Mouse (Mus musculus) neural tube, embryonic 12.5 days (tissue): ENCODE data around the gene Gpatch2. TPM values are rescaled to one million over a fixed set of nuclear protein-coding genes. Genes with fewer than 3 reads are reported as not detected.

Source experiments
- ATAC-seq: fragments of 200-750 bp; cut with Nextera tagmentation; 2 replicates; pipeline ENCODE4 v1.8.0; 2017; ENCODE audit warnings: low read depth, mild to moderate bottlenecking, moderate TSS enrichment, moderate library complexity; ENCODE audit not compliant: low FRiP score
- H3K27ac ChIP-seq: fragments of 300-500 bp; sonication (generic); 2 replicates; pipeline ENCODE4 v1.5.1; 2016
- H3K27me3 ChIP-seq: fragments of 300-500 bp; sonication (generic); replicated peaks from 2 replicates; pipeline ENCODE4 v1.6.1; 2016; ENCODE audit warnings: mild to moderate bottlenecking
- H3K36me3 ChIP-seq: fragments of 300-500 bp; sonication (generic); 2 replicates; pipeline ENCODE4 v1.6.1; 2016; ENCODE audit warnings: mild to moderate bottlenecking
- H3K4me1 ChIP-seq: fragments of 300-500 bp; sonication (generic); 2 replicates; pipeline ENCODE4 v1.6.1; 2016
- H3K4me2 ChIP-seq: fragments of 300-500 bp; sonication (generic); replicated peaks from 2 replicates; pipeline ENCODE4 v1.6.1; 2016; ENCODE audit warnings: mild to moderate bottlenecking
- H3K4me3 ChIP-seq: fragments of 300-500 bp; sonication (generic); 2 replicates; pipeline ENCODE4 v1.5.1; 2016
- H3K9ac ChIP-seq: fragments of 300-500 bp; sonication (generic); 2 replicates; pipeline ENCODE4 v1.6.1; 2016; ENCODE audit warnings: mild to moderate bottlenecking
- H3K9me3 ChIP-seq: fragments of 300-500 bp; sonication (generic); 2 replicates; pipeline ENCODE4 v1.6.1; 2016; ENCODE audit warnings: mild to moderate bottlenecking
- whole genome bisulfite sequencing: fragments of 180-500 bp; shearing (Covaris S2); methylation state at CpG from one replicate; pipeline ENCODE4 v1.1.7; 2016; 5-methylcytosine and 5-hydroxymethylcytosine counted together
- polyA plus RNA-seq: library from polyadenylated mRNA; unstranded; fragments of >200 nt; fragmentation: Nextera tagmentation; extraction: Ambion mirVana; gene quantifications from 2 replicates; pipeline ENCODE4 v1.2.1, GENCODE M21; 2016

Gpatch2 gene
- polyA plus RNA-seq, 1 experiment from 2014 or later, result 25.8 TPM

GRCm38 (mm10) chr1:187356169-187356568, 140.9 kb downstream of the Gpatch2 start:
- ATAC-seq, result no peak
- Histone ChIP-seq H3K9ac (no peak overlapping the region), H3K4me3 (no peak overlapping the region), H3K27me3 (no peaks in the 10 kb centered on the region), H3K36me3 (no peaks in the 10 kb centered on the region), H3K27ac (no peak overlapping the region), H3K9me3 (no peaks in the 10 kb centered on the region), H3K4me2 (peak overlapping the region; percentile 18; the same call in 1 of the 2 replicates), H3K4me1 (no peaks in the 10 kb centered on the region)
- 54% methylated on average over 15 of the region's 15 CpGs for WGBS

DNA sequence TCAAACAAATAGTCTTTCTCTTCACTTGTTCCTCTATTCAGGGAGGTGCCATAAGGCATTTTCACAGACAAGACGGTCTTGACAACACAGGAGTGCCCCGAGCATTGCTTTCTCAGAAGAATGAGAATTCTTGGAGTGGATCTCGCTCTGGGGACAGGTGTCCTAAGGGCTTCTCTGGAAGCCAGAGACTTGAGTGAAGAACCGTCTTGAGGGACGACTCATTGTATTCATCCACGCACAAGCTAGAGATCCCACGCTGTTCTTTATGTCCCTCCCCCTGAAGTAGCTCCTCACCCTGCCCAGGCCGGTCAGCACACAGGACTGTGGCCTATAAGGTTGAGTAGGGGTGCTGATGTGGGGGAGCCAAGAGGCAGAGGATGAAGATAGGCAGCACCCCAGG, 141.6 kb downstream of the Gpatch2 start:
- no peak overlapping the region for H3K4me2 ChIP-seq
- no peaks in the 10 kb centered on the region for H3K9me3 ChIP-seq
- H3K27me3 ChIP-seq, result no peaks in the 10 kb centered on the region
- no peaks in the 10 kb centered on the region for H3K36me3 ChIP-seq
- no peak overlapping the region for H3K27ac ChIP-seq
- WGBS, result 87% methylated on average over 8 of the region's 8 CpGs
- no peaks in the 10 kb centered on the region for H3K4me1 ChIP-seq
- no peak overlapping the region for H3K4me3 ChIP-seq
- no peak overlapping the region for H3K9ac ChIP-seq
- ATAC-seq, result no peak

- H3K9ac ChIP-seq, result no peak overlapping the region
- H3K36me3 ChIP-seq, result no peaks in the 10 kb centered on the region
- H3K4me3 ChIP-seq, result no peak overlapping the region
- ATAC-seq, result no peak
- no peaks in the 10 kb centered on the region for H3K4me1 ChIP-seq
- 44% methylated on average over 3 of the region's 3 CpGs for WGBS
- no peak overlapping the region for H3K4me2 ChIP-seq
- no peaks in the 10 kb centered on the region for H3K27me3 ChIP-seq
- H3K9me3 ChIP-seq, result no peaks in the 10 kb centered on the region
- H3K27ac ChIP-seq, result no peak overlapping the region
Observed at GRCm38 (mm10) chr1:187360240-187360639, 144.9 kb downstream of the Gpatch2 start.

GRCm38 (mm10) chr1:187362536-187362935, 147.2 kb downstream of the Gpatch2 start:
- no peaks in the 10 kb centered on the region for H3K36me3 ChIP-seq
- H3K9ac ChIP-seq, result no peak overlapping the region
- no peak overlapping the region for H3K4me2 ChIP-seq
- H3K4me1 ChIP-seq, result no peaks in the 10 kb centered on the region
- no peak overlapping the region for H3K27ac ChIP-seq
- no peak overlapping the region for H3K4me3 ChIP-seq
- 91% methylated on average over 5 of the region's 5 CpGs for WGBS
- no peaks in the 10 kb centered on the region for H3K27me3 ChIP-seq
- H3K9me3 ChIP-seq, result no peaks in the 10 kb centered on the region
- no peak for ATAC-seq

DNA sequence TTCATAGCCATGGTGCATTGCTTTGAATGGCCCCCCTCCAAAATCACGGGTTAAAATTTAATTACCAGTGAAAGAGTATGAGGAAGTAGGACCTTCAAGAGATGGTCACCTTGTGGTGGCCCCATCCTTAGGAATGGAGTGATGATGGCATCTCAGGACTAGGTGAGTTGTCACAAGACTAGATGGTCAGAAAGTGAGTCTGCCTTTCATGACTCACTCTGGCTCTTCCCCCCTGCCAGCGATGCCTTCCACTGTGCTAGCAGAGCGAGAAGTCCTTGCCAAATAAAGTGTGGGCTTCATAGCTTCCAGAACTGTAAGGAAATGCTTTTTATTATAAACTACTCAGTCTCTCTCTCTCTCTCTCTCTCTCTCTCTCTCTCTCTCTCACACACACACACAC, 150.1 kb downstream of the Gpatch2 start:
- Histone ChIP-seq H3K4me1 (no peaks in the 10 kb centered on the region), H3K9me3 (no peaks in the 10 kb centered on the region), H3K27me3 (no peaks in the 10 kb centered on the region), H3K9ac (no peak overlapping the region), H3K36me3 (no peaks in the 10 kb centered on the region), H3K4me2 (no peak overlapping the region), H3K27ac (no peak overlapping the region), H3K4me3 (no peak overlapping the region)
- ATAC-seq, result no peak
- 95% methylated on average over 3 of the region's 3 CpGs for whole genome bisulfite sequencing

- no peak overlapping the region for H3K9ac ChIP-seq
- WGBS, result 59% methylated on average over 2 of the region's 2 CpGs
- H3K27ac ChIP-seq, result no peak overlapping the region
- no peaks in the 10 kb centered on the region for H3K4me1 ChIP-seq
- H3K36me3 ChIP-seq, result no peaks in the 10 kb centered on the region
- no peaks in the 10 kb centered on the region for H3K27me3 ChIP-seq
- H3K4me2 ChIP-seq, result no peak overlapping the region
- ATAC-seq, result no peak
- H3K4me3 ChIP-seq, result no peak overlapping the region
- H3K9me3 ChIP-seq, result no peaks in the 10 kb centered on the region
Observed at GRCm38 (mm10) chr1:187366806-187367205, 151.5 kb downstream of the Gpatch2 start.

- no peak for ATAC-seq
- H3K27ac ChIP-seq, result no peak overlapping the region
- no peaks in the 10 kb centered on the region for H3K9me3 ChIP-seq
- H3K4me1 ChIP-seq, result no peaks in the 10 kb centered on the region
- H3K4me3 ChIP-seq, result no peak overlapping the region
- H3K36me3 ChIP-seq, result no peaks in the 10 kb centered on the region
- no peak overlapping the region for H3K9ac ChIP-seq
- H3K4me2 ChIP-seq, result no peak overlapping the region
- 79% methylated on average over 2 of the region's 2 CpGs for WGBS
- no peaks in the 10 kb centered on the region for H3K27me3 ChIP-seq
Observed at GRCm38 (mm10) chr1:187369049-187369448, 153.7 kb downstream of the Gpatch2 start.

GRCm38 (mm10) chr1:187373506-187373905, 158.2 kb downstream of the Gpatch2 start:
- no peaks in the 10 kb centered on the region for H3K36me3 ChIP-seq
- no peak for ATAC-seq
- no peak overlapping the region for H3K9ac ChIP-seq
- H3K4me2 ChIP-seq, result no peak overlapping the region
- no peak overlapping the region for H3K27ac ChIP-seq
- H3K4me1 ChIP-seq, result peaks cover 4% of the 10 kb centered on the region; the same call in 1 of the 2 replicates
- H3K27me3 ChIP-seq, result no peaks in the 10 kb centered on the region
- no peak overlapping the region for H3K4me3 ChIP-seq
- H3K9me3 ChIP-seq, result no peaks in the 10 kb centered on the region
- WGBS, result 59% methylated on average over 6 of the region's 6 CpGs

DNA sequence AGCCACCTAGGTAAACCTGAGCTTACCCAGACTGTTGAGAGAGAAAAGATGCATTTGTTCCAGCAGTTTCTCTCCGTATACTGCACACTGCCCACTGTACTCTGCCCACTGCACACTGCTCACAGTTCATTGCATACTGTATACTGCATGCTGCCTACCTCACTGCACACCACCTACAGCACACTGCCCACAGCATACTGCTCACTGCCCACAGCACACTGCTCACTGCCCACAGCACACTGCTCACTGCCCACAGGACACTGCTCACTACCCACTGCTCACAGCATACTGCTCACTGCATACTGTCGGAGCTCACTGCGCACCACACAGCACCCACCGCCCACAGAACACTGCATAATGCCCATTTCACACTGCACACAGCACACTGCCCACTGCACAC, 159.1 kb downstream of the Gpatch2 start:
- WGBS, result 88% methylated on average over 4 of the region's 4 CpGs
- no peak overlapping the region for H3K27ac ChIP-seq

GRCm38 (mm10) chr1:187376946-187377671, 161.8 kb downstream of the Gpatch2 start:
- no peak overlapping the region for H3K4me2 ChIP-seq
- H3K27ac ChIP-seq, result no peak overlapping the region
- H3K36me3 ChIP-seq, result no peaks in the 10 kb centered on the region
- no peak for ATAC-seq
- H3K9ac ChIP-seq, result no peak overlapping the region
- WGBS, result 78% methylated on average over 11 of the region's 11 CpGs
- H3K4me3 ChIP-seq, result no peak overlapping the region
- no peaks in the 10 kb centered on the region for H3K27me3 ChIP-seq
- no peaks in the 10 kb centered on the region for H3K9me3 ChIP-seq
- peaks cover 4% of the 10 kb centered on the region; the same call in 1 of the 2 replicates for H3K4me1 ChIP-seq

More for the DNA sequence above, 159.1 kb downstream of the Gpatch2 start:
- H3K27me3 ChIP-seq, result no peaks in the 10 kb centered on the region
- no peaks in the 10 kb centered on the region for H3K36me3 ChIP-seq
- H3K9me3 ChIP-seq, result no peaks in the 10 kb centered on the region
- H3K4me3 ChIP-seq, result no peak overlapping the region
- ATAC-seq, result no peak
- peaks cover 4% of the 10 kb centered on the region; the same call in 1 of the 2 replicates for H3K4me1 ChIP-seq
- H3K9ac ChIP-seq, result no peak overlapping the region
- H3K4me2 ChIP-seq, result no peak overlapping the region

GRCm38 (mm10) chr1:187377865-187378524, 162.7 kb downstream of the Gpatch2 start:
- H3K4me3 ChIP-seq, result no peak overlapping the region
- H3K27ac ChIP-seq, result no peak overlapping the region
- peak overlapping the region; percentile 26; the same call in 1 of the 2 replicates for H3K4me2 ChIP-seq
- no peaks in the 10 kb centered on the region for H3K36me3 ChIP-seq
- WGBS, result 44% methylated on average over 14 of the region's 14 CpGs
- H3K27me3 ChIP-seq, result no peaks in the 10 kb centered on the region
- no peaks in the 10 kb centered on the region for H3K9me3 ChIP-seq
- peak; percentile 89 for ATAC-seq
- H3K9ac ChIP-seq, result no peak overlapping the region
- H3K4me1 ChIP-seq, result peaks cover 4% of the 10 kb centered on the region; the same call in 1 of the 2 replicates

DNA sequence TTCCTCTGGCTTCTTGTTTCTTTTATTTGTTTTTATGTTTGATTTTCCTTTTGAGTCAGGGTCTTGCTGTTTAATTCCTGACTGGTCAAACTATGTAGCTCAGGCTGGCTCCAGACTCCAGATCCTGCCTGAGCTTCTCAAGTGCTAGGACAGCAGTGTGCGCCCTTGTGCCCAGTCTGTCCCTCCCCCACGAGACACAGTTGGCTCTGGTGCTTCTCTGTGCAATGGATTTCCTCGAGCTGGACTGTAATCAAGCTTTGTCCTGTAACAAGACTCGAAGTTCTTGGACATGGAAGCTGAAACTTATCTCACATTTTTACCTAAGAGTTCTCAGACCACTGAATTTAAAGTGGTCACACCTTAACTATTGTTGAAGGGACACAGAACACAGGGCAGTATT, 174.2 kb downstream of the Gpatch2 start:
- no peak overlapping the region for H3K4me2 ChIP-seq
- no peaks in the 10 kb centered on the region for H3K36me3 ChIP-seq
- no peak overlapping the region for H3K9ac ChIP-seq
- no peak overlapping the region for H3K27ac ChIP-seq
- no peaks in the 10 kb centered on the region for H3K9me3 ChIP-seq
- no peaks in the 10 kb centered on the region for H3K27me3 ChIP-seq
- no peaks in the 10 kb centered on the region for H3K4me1 ChIP-seq
- no peak overlapping the region for H3K4me3 ChIP-seq
- WGBS, result 85% methylated on average over 4 of the region's 4 CpGs
- no peak for ATAC-seq
